Mouse (Mus musculus) spleen, postnatal 4 days (tissue): ENCODE results near the gene Tex19.1.
"Not testable (repeated sequence)": the region's sequence is repeated elsewhere in the genome, so short reads cannot be mapped to it uniquely, and the experiment has no call there.

Source experiments
- DNase-seq, 2 experiments: peaks; one replicate each; pipeline ENCODE4 v3.0.0; 2022; ENCODE audit warnings: low spot score in 2 of 2

Tex19.1 gene

DNA sequence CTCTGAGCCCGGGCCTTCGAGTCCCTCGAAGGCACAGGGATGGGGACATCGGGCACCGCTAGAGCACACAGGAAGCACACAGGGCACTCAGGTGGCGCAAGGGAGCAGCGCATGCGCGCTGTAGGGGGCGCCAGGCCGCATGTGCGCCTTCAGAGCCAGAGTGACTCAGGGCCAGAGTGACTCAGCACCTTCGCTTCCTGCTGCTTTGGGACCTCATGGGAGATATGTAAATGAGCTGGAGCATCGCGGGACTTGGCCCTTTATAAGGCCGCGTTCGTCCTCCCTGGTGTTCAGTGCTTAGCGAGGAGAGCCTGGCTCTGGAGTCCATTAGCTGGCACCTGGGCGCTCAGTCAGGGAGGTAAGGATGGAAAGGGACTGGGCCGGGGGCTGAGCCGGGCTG, at the start of gene Tex19.1:
Tex19.1 (plus strand) TSS at position 279 of the 400 bp plus-strand sequence.
- no peak for DNase-seq

GRCm38 (mm10) chr11:121099762-121100161, 46.2 kb upstream of the Tex19.1 start:
- no peak for DNase-seq

DNA sequence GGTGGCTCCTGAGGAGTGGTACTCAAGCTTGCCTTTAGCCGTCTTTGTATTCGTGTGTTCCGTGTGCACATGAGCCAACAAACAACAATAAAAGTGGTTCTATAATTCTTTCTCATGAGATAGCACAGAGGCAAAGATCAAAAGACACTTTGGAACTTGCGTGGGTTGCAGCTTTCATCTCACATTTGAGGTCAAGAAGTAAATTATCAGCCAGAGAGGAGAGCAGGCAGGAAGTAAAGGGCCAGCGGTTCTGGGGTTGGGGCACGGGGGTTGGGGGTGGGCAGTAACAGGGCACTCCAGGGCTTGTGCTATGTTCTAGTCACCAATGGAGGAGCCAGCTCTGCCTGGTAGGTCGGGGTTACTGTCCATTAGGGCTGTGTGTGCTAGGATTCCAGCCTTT, 45.3 kb upstream of the Tex19.1 start:
- no peak for DNase-seq

- DNase-seq = no peak
Measured at GRCm38 (mm10) chr11:121101124-121101805, 44.7 kb upstream of the Tex19.1 start.

DNA sequence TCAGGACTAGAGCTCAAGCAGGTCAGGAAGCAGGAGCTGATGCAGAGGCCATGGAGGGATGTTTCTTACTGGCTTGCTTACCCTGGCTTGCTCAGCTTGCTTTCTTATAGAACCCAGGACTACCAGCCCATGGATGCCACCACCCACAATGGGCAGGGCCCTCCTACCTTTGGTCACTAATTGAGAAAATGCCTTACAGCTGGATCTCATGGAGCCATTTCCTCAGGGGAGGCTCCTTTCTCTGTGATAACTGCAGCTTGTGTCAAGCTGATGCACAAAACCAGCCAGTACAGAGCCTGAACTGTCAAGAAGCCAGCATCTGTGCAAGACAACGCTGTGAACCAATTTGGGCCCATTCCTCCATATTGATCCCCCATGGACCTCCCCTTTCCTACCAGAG, 38.7 kb upstream of the Tex19.1 start:
- not testable (repeated sequence) for DNase-seq

GRCm38 (mm10) chr11:121108061-121108460, 37.9 kb upstream of the Tex19.1 start:
- no peak for DNase-seq

DNA sequence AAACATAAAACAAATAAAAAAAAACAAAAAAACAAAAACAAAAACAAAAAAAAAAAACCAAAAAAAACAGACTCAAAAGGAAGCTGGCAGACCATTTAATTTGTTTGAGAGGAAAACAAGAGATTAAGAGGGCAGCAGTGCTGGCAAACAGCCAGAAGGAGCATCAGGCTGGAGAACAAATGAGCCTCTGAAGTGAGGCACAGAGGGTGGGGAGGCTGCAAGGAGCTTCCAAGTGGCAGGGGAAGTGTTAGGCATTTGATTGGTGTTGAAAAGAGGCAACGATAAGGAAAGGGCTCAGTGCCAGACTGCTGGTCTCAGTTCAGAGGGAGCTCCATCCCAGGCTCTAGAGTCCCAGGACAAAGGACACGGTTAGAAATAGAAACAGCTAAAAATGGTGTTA, 36.0 kb upstream of the Tex19.1 start:
- DNase-seq = no peak

- no peak for DNase-seq
Measured at GRCm38 (mm10) chr11:121111051-121111450, 34.9 kb upstream of the Tex19.1 start.

DNA sequence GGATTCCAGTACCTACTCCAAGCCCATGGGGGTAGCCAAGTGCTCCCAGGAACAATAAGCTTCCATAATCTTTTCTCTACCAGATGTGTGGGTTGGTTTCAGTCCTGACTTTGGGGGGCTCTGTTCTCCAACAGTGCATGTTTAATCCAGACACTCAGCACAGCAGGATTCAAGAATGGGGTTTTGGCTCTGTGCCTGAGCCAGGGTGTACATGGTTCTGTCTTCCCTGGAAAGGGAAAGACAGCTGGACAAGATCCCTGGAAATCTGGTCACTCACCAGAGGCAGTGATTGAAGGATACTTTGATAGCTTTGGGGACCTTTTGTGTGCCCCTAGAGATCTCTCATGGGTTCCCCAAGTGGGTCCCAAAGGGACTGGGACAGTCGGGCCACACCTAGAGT, 34.3 kb upstream of the Tex19.1 start:
- no peak for DNase-seq

DNA sequence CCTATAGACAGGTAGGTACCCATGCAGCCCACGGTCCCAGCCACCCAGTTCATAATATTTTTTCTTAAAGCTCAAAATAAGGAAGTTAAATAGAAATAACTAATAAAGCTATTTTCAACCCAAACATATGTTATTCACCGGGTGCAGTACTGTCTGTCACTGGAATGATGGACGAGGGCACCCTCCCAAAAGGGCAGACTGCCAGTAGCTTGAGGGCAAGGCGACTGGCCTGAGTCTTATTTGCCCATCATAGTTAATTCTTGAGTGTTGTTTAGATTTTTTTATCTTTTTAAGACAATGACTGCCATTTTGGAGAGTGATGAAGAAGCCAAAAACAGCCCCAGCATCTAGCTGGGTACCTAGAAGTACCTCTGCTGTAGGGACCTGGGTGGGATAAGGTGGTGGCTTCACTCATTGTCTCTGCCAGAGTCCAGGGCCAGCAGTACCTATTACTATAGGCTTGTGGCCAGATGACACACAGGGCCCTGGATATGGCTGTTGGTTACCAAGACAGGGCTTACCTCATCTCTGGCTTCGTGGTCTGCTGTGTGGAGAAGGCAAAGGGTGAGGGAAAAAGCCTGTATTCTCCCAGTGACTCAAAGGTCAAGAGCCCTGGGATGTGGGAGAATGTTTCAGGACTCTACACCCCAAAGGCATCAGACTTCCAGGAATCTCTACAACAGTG, 33.7 kb upstream of the Tex19.1 start:
- no peak for DNase-seq

GRCm38 (mm10) chr11:121118106-121118505, 27.8 kb upstream of the Tex19.1 start:
- DNase-seq = no peak

DNA sequence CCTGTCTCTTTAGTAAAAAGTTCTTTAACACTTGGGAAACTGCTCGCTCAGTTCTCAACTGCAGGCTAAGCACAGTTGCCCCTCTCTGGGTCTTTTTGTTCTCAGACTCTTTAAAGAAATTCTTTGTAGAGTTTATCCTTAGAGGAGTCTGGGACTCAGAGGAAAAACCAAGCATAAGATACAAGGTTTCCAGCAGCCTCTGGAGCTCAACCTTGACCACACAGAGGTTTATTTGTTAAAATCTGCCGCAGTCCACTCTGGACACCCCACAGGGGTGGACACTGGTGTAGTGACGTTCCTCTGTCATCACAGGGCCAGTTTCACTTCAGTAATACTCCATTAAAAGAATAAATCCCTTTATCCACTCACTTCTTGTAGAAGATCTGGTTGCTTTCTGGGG, 27.4 kb upstream of the Tex19.1 start, which contains the start of gene Tex19.2:
Tex19.2 (minus strand) TSS at position 101 of the 400 bp plus-strand sequence.
- DNase-seq = no peak

DNA sequence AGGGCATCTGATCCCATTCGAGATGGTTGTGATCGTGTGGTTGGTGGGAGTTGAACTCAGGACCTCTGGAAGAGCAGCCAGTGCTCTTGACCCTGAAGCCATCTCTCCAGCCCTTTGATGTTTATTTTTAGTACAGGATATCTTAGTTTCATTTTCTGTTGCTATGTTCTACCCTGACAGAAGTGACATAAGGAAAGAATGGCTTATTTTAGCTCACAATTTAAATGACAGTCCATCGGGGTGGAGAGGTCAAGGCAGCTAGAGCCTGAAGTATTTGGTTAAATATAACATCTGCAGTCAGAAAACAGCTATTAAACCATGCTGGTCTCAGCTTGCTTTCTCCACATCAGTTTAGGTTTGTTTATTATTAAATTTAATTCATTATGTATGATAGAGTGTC, 24.8 kb upstream of the Tex19.1 start:
- no peak for DNase-seq

DNA sequence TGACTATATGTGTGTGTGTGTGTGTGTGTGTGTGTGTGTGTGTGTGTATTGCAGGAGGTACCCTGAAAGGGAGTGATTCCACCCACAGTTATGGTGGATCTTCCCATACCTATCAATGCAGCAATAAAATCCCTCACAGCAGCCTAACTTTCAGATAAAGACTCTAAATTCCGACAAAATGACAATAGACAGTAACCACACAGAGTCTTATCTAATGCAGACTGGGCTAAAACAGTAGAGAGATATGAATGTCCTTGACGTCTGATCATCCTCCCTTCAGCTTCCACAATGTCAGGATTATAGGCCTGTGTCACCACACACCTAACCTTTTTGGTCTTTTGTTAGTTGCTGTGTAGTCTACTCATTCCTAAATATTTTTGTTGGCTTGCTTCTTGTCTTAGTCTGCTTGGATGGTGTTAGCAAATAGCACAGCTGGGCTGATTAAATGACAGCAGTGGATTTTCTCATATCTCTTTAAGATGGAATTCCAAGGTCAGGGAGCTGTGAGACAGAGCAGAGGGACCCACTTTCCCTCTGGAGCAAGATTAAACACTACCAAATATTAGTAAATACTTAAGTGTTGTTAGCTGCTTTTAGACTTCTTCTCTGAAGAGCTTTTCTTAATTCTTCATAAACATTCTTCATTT, 23.8 kb upstream of the Tex19.1 start:
- DNase-seq = no peak

- DNase-seq = no peak
Measured at GRCm38 (mm10) chr11:121123438-121123837, 22.5 kb upstream of the Tex19.1 start.

- DNase-seq = no peak
Measured at GRCm38 (mm10) chr11:121125522-121126172, 20.3 kb upstream of the Tex19.1 start.

GRCm38 (mm10) chr11:121126395-121126794, 19.5 kb upstream of the Tex19.1 start:
- DNase-seq = no peak

DNA sequence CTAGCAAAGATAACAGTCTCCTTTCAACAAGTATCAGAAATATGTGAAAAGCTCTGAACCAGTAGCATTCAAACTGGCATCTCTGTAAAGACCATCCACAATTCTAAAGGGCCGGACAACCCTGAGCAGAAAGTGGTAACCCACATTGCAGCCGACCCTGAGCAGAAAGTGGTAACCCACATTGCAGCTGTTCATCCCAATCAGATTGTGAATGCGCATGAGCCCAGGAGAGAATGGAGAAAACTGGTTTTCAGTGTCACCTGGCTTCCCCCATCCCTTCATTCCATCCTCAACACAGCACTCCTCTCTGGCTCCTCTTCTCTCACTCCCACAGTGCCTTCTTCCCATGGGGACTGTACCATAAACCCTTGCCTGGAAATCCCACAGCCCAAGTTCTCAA, 18.5 kb upstream of the Tex19.1 start:
- no peak for DNase-seq

- no peak for DNase-seq
Measured at GRCm38 (mm10) chr11:121129616-121130015, 16.3 kb upstream of the Tex19.1 start.

GRCm38 (mm10) chr11:121134600-121134999, 11.3 kb upstream of the Tex19.1 start:
- DNase-seq = no peak

DNA sequence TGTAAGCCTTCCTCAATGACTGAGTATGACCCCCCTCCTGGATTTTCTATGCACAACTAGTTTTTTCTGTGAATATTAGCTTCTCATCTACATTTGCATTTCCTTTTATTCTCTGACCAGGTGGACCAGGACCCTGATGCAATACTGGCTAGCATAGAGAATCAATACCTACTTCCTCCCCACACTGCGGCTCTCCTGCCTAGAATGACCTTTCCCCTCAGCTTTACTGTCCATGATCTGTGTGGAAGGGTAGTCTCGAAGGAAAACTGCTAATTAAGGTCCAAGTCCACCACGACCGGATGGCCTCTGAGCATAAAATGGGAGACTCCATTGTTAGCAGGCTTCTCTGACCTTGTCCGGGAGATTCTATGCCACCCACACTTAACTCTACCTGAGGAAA, 8.3 kb upstream of the Tex19.1 start:
- no peak for DNase-seq

GRCm38 (mm10) chr11:121138732-121139131, 7.2 kb upstream of the Tex19.1 start:
- no peak for DNase-seq
